Mouse (Mus musculus) layer of hippocampus, adult 2 months (tissue): ENCODE measurements around the gene Stil. TPM values are rescaled to one million over a fixed set of nuclear protein-coding genes. Genes with fewer than 3 reads are reported as not detected.
A peak's percentile ranks its signal among the peaks of the same experiment; 100 is the strongest.

ENCODE experiments used
- DNase-seq, 2 experiments: peaks; one replicate each; pipeline ENCODE4 v3.0.0; 2022; ENCODE audit warnings: low spot score in 2 of 2
- H3K27ac ChIP-seq: fragments of 200-600 bp; 2 replicates; pipeline ENCODE4 v1.8.1; 2022
- H3K4me3 ChIP-seq: fragments of 200-600 bp; 2 replicates; pipeline ENCODE4 v1.8.1; 2022; ENCODE audit warnings: mild to moderate bottlenecking
- CTCF ChIP-seq: fragments of 200-600 bp; conservative IDR thresholded peaks from 2 replicates; pipeline ENCODE4 v1.8.1; 2022; ENCODE audit warnings: antibody characterized with exemption, mild to moderate bottlenecking, moderate library complexity
- total RNA-seq, 2 experiments: library from RNA; stranded (reverse); gene quantifications; 2 replicates each; pipeline ENCODE4 v1.2.3; 2021

The Stil gene
- total RNA-seq, 2 experiments from 2014 or later: 0.27 to 0.69 TPM

- TF ChIP-seq CTCF: no peak
- H3K4me3 ChIP-seq: no peak overlapping the region
- H3K27ac ChIP-seq: peak overlapping the region; percentile 39; the same call in 1 of the 2 replicates
- no peak for DNase-seq
These were observed 75.4 kb downstream of the Stil start for GRCm38 (mm10) chr4:115075204-115075915.

- no peak overlapping the region for H3K4me3 ChIP-seq
- no peak for DNase-seq
- H3K27ac ChIP-seq: no peak overlapping the region
- no peak for TF ChIP-seq CTCF
These were observed 79.2 kb downstream of the Stil start for GRCm38 (mm10) chr4:115078892-115079820.

GRCm38 (mm10) chr4:115079821-115080349, 79.9 kb downstream of the Stil start:
- H3K4me3 ChIP-seq: no peak overlapping the region
- no peak overlapping the region for H3K27ac ChIP-seq
- no peak for TF ChIP-seq CTCF
- DNase-seq: no peak

- H3K4me3 ChIP-seq: no peak overlapping the region
- no peak for TF ChIP-seq CTCF
- no peak overlapping the region for H3K27ac ChIP-seq
- DNase-seq: no peak
These were observed 83.1 kb downstream of the Stil start for GRCm38 (mm10) chr4:115083031-115083430.

- peak; percentile 29 to 63 for DNase-seq
- Histone ChIP-seq H3K4me3 (no peak overlapping the region), H3K27ac (no peak overlapping the region)
- peak; percentile 89 for TF ChIP-seq CTCF
These were observed 85.7 kb downstream of the Stil start for GRCm38 (mm10) chr4:115085522-115086095.

- Histone ChIP-seq H3K4me3 (no peak overlapping the region), H3K27ac (no peak overlapping the region)
- TF ChIP-seq CTCF: no peak
- no peak for DNase-seq
These were observed 86.3 kb downstream of the Stil start for GRCm38 (mm10) chr4:115086257-115086656.

- Histone ChIP-seq H3K27ac (no peak overlapping the region), H3K4me3 (no peak overlapping the region)
- no peak for DNase-seq
- no peak for TF ChIP-seq CTCF
These were observed 86.9 kb downstream of the Stil start for GRCm38 (mm10) chr4:115086763-115087415.

GRCm38 (mm10) chr4:115088611-115089338, 88.8 kb downstream of the Stil start, which contains the start of gene Pdzk1ip1:
TSS of gene Pdzk1ip1 (plus strand) at chr4:115088708.
- TF ChIP-seq CTCF: no peak
- Histone ChIP-seq H3K4me3 (no peak within 1 kb of the TSS), H3K27ac (no peak within 1 kb of the TSS)
- DNase-seq: no peak

- no peak for DNase-seq
- no peak for TF ChIP-seq CTCF
- Histone ChIP-seq H3K4me3 (no peak overlapping the region), H3K27ac (no peak overlapping the region)
These were observed 90.6 kb downstream of the Stil start for GRCm38 (mm10) chr4:115090592-115090991.

GRCm38 (mm10) chr4:115091806-115092205, 91.8 kb downstream of the Stil start:
- no peak overlapping the region for H3K4me3 ChIP-seq
- no peak overlapping the region for H3K27ac ChIP-seq
- no peak for DNase-seq
- no peak for TF ChIP-seq CTCF

Other genes with a start within 250 kb of the Stil start
- not detected for gene Gm12830, start 178.4 kb upstream of the Stil start, total RNA-seq
- under 1 TPM in 1 of 2 experiments, not detected in 1; 0.18 TPM for gene Foxd2, start 91.3 kb upstream of the Stil start, total RNA-seq
- gene Foxe3, start 74.1 kb upstream of the Stil start, total RNA-seq: not detected
- 10 to 100 TPM; 64.7 to 67.1 TPM for gene Cmpk1, start 12.9 kb upstream of the Stil start, total RNA-seq
- 1 to 10 TPM in 1 of 2 experiments, under 1 TPM in 1; 0.86 to 1.0 TPM for gene Tal1, start 56.3 kb downstream of the Stil start, total RNA-seq
- gene Pdzk1ip1, start 88.5 kb downstream of the Stil start, total RNA-seq: under 1 TPM in 1 of 2 experiments, not detected in 1; 0.96 TPM
- gene Cyp4x1, start 134.1 kb downstream of the Stil start, total RNA-seq: 1 to 10 TPM; 8.2 to 8.3 TPM
- gene Cyp4a29, start 241.9 kb downstream of the Stil start, total RNA-seq: not detected